Mouse (Mus musculus) heart, embryonic 16.5 days (tissue): ENCODE data around the gene Rnf113a2. TPM values are rescaled to one million over a fixed set of nuclear protein-coding genes. Genes with fewer than 3 reads are reported as not detected.

ENCODE experiments used
- ATAC-seq: fragments of 200-750 bp; cut with Nextera tagmentation; replicated peaks from 2 replicates; pipeline ENCODE4 v1.8.0; 2017; ENCODE audit warnings: moderate number of reproducible peaks; ENCODE audit not compliant: insufficient read depth, low FRiP score; ENCODE audit errors: extremely low read depth
- H3K27ac ChIP-seq: fragments of 300-500 bp; sonication (generic); 2 replicates; pipeline ENCODE4 v1.5.1; 2014; ENCODE audit warnings: mild to moderate bottlenecking, low read length, control low read depth, moderate library complexity
- H3K27me3 ChIP-seq: fragments of 300-500 bp; sonication (generic); 2 replicates; pipeline ENCODE4 v1.6.1; 2014; ENCODE audit warnings: low read length, mixed read lengths; ENCODE audit not compliant: control insufficient read depth, insufficient read depth
- H3K36me3 ChIP-seq: fragments of 300-500 bp; sonication (generic); 2 replicates; pipeline ENCODE4 v1.6.1; 2014; ENCODE audit not compliant: control insufficient read depth, insufficient read depth
- H3K4me1 ChIP-seq: fragments of 300-500 bp; sonication (generic); 2 replicates; pipeline ENCODE4 v1.6.1; 2014; ENCODE audit warnings: low read length, mixed read lengths; ENCODE audit not compliant: control insufficient read depth, insufficient read depth
- H3K4me2 ChIP-seq: fragments of 300-500 bp; sonication (generic); 2 replicates; pipeline ENCODE4 v1.6.1; 2014; ENCODE audit warnings: low read depth, mild to moderate bottlenecking, control low read depth, low read length
- H3K4me3 ChIP-seq: fragments of 300-500 bp; sonication (generic); 2 replicates; pipeline ENCODE4 v1.5.1; 2014; ENCODE audit warnings: mild to moderate bottlenecking, control low read depth, low read length
- H3K9ac ChIP-seq: fragments of 300-500 bp; sonication (generic); 2 replicates; pipeline ENCODE4 v1.6.1; 2014; ENCODE audit warnings: low read length, control low read depth
- H3K9me3 ChIP-seq: fragments of 300-500 bp; sonication (generic); replicated peaks from 2 replicates; pipeline ENCODE4 v1.6.1; 2016; ENCODE audit warnings: low read length; ENCODE audit not compliant: control insufficient read depth
- WGBS: fragments of 180-500 bp; shearing (Covaris S2); extraction: QIAGEN DNeasy Blood & Tissue Kit; methylation state at CpG from one replicate; pipeline ENCODE4 v1.1.7; 2014; 5-methylcytosine and 5-hydroxymethylcytosine counted together
- polyA plus RNA-seq: library from polyadenylated mRNA; unstranded; fragments of >200 nt; fragmentation: Nextera tagmentation; extraction: Ambion mirVana; gene quantifications from 2 replicates; pipeline ENCODE4 v1.2.1, GENCODE M21; 2015

Rnf113a2 gene
- polyA plus RNA-seq, 1 experiment from 2014 or later, result 25.1 TPM

DNA sequence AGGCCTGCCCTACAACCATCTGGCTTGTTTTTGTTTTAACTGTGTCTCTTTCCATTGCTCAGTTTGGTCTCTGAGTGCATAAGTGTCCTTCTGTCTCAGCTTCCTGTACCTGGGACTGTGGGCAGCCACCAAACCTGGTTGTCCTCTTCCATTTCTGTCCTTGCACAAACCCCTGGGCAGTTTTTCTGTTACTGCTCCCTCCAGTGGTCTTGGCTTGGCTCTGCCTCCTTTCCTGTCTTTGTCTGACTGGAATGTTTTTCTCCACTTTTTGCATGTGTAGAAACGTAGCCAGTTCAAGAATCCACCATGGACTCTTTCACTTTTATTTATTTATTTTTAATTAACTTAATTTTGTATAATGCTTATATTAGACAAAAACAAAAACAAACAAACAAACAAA is 42.8 kb downstream of the Rnf113a2 start:
- H3K9me3 ChIP-seq, result no peaks in the 10 kb centered on the region
- no peak overlapping the region for H3K9ac ChIP-seq
- H3K36me3 ChIP-seq, result peaks cover 38% of the 10 kb centered on the region
- no peak overlapping the region for H3K27ac ChIP-seq
- 60% methylated on average over 1 of the region's 1 CpGs for WGBS
- H3K4me3 ChIP-seq, result no peak overlapping the region
- H3K4me2 ChIP-seq, result no peak overlapping the region
- no peaks in the 10 kb centered on the region for H3K4me1 ChIP-seq
- ATAC-seq, result no peak
- no peaks in the 10 kb centered on the region for H3K27me3 ChIP-seq

DNA sequence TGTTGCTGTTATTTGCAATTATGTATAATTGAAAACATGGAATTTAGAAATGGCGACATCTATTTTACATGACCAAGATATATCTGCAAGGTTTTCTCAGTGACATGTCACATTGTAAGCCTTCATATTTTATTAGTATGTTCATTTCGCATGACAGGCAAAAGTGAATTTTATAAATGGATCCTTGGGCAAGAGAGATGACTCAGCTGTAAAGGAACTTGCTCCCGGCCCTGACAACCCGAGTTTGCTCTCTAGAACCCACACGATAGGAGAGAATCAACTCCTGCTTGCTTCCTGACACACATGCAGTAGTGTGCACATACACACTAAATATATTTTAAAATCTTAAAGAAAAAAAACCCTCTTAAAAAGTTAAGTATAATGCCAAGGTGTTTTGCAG is 44.4 kb downstream of the Rnf113a2 start:
- H3K27ac ChIP-seq, result no peak overlapping the region
- H3K4me3 ChIP-seq, result no peak overlapping the region
- ATAC-seq, result no peak
- no peak overlapping the region for H3K9ac ChIP-seq
- H3K9me3 ChIP-seq, result no peaks in the 10 kb centered on the region
- H3K4me2 ChIP-seq, result no peak overlapping the region
- no peaks in the 10 kb centered on the region for H3K27me3 ChIP-seq
- no peaks in the 10 kb centered on the region for H3K4me1 ChIP-seq
- 92% methylated on average over 5 of the region's 5 CpGs for WGBS
- H3K36me3 ChIP-seq, result peaks cover 38% of the 10 kb centered on the region

DNA sequence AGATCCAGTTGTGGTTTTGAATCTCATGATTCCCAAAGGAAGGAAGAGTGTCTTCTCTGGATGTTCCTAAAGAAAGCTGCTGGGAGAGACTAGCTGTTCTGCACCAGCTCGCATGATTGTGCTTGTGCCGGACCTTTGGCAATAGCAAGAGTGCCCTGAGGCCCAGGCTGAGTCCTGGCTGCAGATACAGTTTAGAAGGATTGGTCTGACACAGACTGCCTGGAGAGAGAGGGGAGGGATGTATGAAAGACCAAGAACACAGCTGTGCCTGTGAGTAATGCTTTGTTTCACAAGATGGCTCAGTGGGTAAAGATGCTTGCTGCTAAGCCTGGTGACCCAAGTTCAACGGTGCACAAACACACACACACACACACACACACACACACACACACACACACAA is 45.9 kb downstream of the Rnf113a2 start:
- Histone ChIP-seq H3K9ac (no peak overlapping the region), H3K36me3 (peaks cover 31% of the 10 kb centered on the region), H3K9me3 (no peaks in the 10 kb centered on the region), H3K4me3 (no peak overlapping the region), H3K27me3 (no peaks in the 10 kb centered on the region), H3K27ac (no peak overlapping the region), H3K4me1 (no peaks in the 10 kb centered on the region), H3K4me2 (no peak overlapping the region)
- no peak for ATAC-seq
- WGBS, result 74% methylated on average over 3 of the region's 3 CpGs

Other genes starting within 250 kb of the Rnf113a2 start
- 7.1 and 7.5 TPM in 2 replicates for gene Elmsan1, start 198.3 kb upstream of the Rnf113a2 start, polyA plus RNA-seq
- gene Ptgr2, start 132.0 kb upstream of the Rnf113a2 start, polyA plus RNA-seq, result 98.0 and 103 TPM in 2 replicates
- 54.0 and 54.5 TPM in 2 replicates for gene Zfp410, start 100.3 kb upstream of the Rnf113a2 start, polyA plus RNA-seq
- 94.2 and 95.2 TPM in 2 replicates for gene Coq6, start 55.5 kb upstream of the Rnf113a2 start, polyA plus RNA-seq
- gene Fam161b, start 55.4 kb upstream of the Rnf113a2 start, polyA plus RNA-seq, result 8.1 and 8.2 TPM in 2 replicates
- 37.1 and 38.9 TPM in 2 replicates for gene Entpd5, start 8.2 kb upstream of the Rnf113a2 start, polyA plus RNA-seq
- 2.5 and 2.6 TPM in 2 replicates for gene Bbof1, start 8.1 kb upstream of the Rnf113a2 start, polyA plus RNA-seq
- 70.3 and 72.9 TPM in 2 replicates for gene Aldh6a1, start 33.8 kb downstream of the Rnf113a2 start, polyA plus RNA-seq
- 16.2 and 18.1 TPM in 2 replicates for gene Lin52, start 34.2 kb downstream of the Rnf113a2 start, polyA plus RNA-seq
- gene Vsx2, start 152.6 kb downstream of the Rnf113a2 start, polyA plus RNA-seq, result not detected in 2 replicates
- 11.7 and 12.4 TPM in 2 replicates for gene Abcd4, start 200.2 kb downstream of the Rnf113a2 start, polyA plus RNA-seq
- gene Vrtn, start 223.8 kb downstream of the Rnf113a2 start, polyA plus RNA-seq, result 0.12 TPM in 1 of 2 replicates, not detected in the other